Mouse (Mus musculus) CD8-positive naive resting alpha-beta T cell, adult 2 months (primary cell): ENCODE data around the gene Tmem127.
"Not testable (repeated sequence)": the region's sequence is repeated elsewhere in the genome, so short reads cannot be mapped to it uniquely, and the experiment has no call there.

ENCODE experiments used
- DNase-seq, 2 experiments: peaks; one replicate each; pipeline ENCODE4 v3.0.0; 2022; ENCODE audit warnings: low read depth in 2 of 2, low spot score in 2 of 2

Tmem127 gene

DNA sequence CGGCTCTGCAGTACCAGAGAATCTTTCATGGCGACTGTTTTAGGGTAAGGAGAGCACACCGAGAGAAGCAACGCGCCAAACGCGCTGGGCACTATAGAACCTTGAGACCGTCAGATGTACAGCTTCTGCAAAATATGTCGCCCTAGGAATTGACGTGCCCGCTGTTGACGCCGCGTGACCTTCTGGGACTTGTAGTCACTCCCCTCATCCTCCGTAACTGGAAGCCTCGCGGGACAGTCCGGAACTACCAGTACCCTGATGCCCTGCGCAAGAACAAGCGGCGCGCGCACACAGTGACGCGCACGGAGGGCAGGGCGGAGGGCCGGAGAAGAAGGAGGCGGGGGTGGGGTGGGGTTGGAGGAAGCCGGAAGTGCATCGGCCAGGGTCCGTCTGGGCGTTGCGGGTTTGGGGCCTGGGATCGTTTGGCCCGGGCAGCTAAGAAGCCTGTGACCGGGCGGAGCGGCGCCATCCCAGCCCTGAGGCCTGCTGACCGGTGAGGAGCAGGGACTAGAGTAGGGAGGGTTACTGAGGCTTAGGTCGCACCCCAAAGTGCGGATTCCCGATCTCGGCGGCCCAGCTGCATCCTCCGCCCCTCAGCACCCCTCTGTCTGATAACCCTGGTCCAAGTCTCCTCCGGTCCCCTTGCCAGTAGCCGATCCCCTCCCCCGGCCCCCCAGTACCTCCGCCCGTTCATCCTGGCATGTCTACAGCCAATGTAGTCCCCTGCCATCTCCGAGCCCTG is at the start of gene Tmem127, which contains the start of gene Ciao1:
Gene Tmem127 (plus strand): TSS at position 317 of the 742 bp plus-strand sequence.
Gene Ciao1 (minus strand): TSS at position 225 of the 742 bp plus-strand sequence.
- DNase-seq: peak; percentile 94

DNA sequence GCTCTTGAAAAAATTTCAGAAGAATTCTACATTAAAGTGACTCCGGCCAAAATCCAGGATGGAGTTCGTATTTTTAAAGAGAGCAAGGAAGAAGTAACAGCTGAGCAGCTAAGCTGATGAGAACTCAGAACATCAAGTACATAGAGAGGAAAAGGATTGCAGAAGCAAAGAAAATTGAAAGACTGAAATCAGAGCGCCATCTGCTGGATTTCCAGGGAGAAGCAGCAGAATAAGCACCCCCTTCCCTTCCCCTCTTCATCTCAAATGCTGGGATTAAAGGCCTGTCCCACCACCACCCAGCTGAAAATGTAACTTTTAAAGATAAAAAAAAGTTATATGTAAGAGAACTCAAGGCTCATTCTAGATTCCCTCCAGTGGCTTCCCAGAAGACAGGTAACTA is 42.8 kb upstream of the Tmem127 start:
- peak; percentile 48 to 65 for DNase-seq

DNA sequence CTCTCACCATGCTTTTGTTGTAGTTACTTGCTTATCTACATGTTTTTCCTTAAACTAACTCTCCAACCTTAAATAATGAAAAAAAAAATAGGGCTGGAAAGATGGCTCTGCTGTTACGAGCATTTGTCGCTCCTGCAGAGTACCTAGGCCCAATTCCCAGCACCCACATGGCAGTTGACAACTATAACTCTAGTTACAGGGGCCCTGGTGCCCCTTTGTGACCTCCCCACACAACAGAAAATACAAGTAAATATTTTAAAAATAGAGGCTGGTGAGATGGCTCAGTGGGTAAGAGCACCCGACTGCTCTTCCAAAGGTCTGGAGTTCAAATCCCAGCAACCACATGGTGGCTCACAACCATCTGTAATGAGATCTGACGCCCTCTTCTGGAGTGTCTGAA is 41.8 kb upstream of the Tmem127 start:
- DNase-seq: not testable (repeated sequence)

DNA sequence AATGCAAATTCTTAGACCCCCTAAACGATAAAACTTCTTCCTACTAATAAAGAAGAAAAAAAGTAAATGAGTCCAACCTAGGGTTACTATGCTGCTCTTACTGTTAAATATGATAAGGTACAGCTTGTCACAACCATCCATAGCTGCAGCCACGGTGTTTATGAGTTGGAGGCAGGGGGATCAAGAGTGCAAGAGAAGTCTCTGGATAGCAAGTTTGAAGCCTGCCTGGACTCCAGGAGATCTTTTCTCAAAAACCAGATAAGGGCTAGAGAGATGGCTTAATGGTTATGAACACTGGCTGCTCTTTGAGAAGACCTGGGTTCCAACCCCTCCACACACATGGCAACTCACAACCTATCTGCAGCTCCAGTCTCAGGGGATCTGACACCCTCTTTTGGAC is 40.8 kb upstream of the Tmem127 start:
- no peak for DNase-seq

DNA sequence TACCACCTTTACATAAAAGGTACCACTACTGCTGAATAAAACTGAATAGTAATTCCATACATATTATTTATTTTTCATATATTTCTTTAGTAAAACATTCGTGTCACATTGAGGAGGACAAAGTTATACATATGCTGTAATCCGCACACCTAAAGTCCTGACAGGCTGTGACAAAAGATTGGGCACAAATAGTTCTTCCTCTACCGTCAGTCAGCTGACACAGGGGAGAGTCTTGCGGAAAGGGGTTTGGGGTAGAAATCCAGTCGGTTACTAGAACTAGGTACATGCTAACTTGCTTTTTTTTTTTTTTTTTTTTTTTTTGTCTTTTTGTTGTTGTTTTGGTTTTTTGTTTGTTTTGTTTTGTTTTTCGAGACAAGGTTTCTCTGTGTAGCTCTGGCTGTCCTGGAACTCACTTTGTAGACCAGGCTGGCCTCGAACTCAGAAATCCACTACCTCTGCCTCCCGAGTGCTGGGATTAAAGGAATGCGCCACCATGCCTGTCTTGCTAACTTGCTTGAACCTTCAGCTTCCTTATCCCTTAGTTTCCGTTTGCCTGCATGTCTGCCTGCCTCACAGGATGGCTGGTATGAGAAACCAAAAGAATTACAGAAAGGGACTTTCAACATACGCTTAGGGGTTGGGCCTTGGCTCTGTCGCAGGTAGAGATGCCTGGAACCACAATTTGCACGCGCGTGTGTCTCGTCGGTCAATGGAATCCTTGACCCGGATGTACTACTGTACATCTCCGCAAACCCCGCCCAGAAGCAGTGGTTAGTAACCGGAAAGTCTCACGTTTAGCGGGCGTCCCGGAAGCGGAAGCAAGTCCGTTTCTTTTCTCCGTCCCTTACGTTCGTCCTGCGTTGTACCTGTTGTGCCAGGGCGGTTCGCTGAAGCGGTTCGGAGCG is 39.9 kb upstream of the Tmem127 start, which contains the start of the genes 1810024B03Rik and Snrnp200:
Gene 1810024B03Rik (minus strand): TSS at position 734 of the 905 bp plus-strand sequence.
Gene Snrnp200 (plus strand): TSS at position 840 of the 905 bp plus-strand sequence.
- DNase-seq: peak; percentile 92 to 95

DNA sequence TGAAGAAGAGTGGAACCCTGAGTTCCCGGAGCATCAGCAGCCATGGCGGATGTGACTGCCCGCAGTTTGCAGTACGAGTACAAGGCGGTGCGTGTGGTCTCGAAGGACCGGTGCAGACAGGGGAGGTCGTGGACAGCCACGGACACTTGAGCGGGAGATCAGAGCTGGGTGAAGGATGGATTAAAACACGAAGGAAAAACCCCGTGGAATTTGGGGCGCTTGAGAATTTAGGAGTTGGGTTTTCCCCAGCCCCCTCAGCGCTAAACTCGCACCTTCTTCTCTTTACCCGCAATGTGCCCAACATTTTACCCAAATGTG is 39.3 kb upstream of the Tmem127 start:
- DNase-seq: no peak

DNA sequence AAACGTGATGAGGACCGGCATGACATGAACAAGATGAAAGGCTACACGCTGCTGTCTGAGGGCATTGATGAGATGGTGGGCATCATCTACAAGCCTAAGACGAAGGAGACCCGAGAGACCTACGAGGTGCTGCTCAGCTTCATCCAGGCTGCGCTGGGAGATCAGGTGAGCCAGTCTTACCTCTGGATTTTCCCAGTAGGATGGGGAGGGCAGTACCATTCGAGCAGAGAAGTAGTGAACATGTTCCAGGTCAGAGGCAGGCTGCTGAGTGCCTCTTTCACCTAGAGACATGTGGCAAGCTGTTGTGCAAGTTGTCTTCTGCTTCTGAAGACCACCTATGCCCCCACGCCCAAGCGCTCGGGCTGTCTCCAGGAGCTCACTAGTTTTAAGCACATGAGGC is 37.0 kb upstream of the Tmem127 start:
- DNase-seq: no peak

DNA sequence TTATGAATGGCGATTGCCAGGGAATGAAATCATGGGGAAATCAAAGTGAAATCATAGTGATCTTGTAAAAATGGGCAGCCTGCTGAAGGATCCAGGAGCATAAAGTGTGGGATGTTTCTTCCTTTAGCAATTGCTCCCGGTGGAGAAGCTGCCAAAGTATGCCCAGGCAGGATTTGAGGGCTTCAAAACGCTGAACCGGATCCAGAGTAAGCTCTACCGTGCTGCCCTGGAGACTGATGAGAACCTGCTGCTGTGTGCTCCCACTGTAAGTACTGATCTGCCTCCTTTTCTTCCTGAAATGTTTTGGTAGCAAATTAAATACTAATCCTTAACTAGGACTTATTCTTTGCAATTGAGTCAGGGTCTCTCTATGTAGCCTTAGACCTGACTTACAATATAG is 30.0 kb upstream of the Tmem127 start:
- DNase-seq: no peak

DNA sequence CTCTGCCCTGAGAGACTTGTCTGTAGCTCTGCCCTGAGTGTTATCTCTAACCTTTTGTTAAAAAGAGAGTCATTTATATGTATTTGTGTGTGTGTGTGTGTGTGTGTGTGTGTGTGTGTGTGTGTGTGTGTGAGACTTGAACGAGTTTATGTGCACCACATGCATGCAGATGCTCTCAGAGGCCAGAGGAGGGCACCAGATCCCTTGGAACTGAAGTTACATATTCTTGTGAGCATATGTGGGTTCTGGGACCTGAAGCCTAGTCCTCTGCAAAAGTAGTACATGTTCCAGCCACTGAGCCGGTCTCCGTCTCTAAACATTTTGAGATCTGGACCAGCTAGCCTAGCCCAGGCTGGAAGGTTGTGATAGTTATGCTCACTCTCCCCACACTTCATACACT is 22.4 kb upstream of the Tmem127 start:
- no peak for DNase-seq

DNA sequence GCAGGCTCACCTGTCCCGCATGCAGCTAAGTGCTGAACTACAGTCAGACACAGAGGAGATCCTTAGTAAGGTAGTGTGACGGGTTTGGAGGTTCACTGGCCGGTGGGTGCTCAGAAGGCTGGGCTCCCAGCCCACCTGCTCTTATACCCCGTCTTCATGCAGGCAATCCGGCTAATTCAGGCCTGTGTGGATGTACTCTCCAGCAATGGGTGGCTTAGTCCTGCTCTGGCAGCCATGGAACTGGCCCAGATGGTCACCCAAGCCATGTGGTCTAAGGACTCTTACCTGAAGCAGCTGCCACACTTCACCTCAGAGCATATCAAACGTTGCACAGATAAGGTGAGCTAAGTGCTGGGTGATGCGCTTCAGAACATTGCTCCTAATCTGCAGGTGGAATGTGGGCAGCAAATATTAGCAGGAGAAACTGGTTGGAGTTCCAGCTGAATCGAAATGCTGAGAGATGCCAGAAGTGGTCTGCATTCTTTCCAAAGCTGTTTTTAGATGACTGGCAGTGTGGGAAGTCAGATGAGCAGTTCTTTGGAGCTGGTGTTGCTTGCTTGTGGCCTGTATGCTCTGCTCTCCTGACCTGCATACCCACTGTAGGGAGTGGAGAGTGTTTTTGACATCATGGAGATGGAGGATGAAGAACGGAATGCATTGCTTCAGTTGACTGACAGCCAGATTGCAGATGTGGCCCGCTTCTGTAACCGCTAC is 9.7 kb upstream of the Tmem127 start:
- DNase-seq: no peak

DNA sequence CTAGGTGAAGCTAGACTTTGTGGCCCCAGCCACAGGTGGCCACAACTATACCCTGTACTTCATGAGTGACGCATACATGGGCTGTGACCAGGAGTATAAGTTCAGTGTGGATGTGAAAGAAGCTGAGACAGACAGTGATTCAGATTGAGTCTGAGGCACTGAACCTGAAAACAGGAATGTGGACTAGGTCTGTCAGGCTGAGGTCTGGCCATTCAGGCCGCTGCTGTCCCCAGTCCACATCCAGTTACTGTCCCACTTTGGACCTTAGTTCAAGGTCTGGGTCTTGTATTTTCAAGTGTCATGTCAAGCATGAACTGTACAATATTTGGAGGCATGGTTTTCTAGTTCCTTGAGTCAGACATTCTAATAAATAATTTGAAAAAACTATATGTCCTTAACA is 7.6 kb upstream of the Tmem127 start:
- DNase-seq: no peak

DNA sequence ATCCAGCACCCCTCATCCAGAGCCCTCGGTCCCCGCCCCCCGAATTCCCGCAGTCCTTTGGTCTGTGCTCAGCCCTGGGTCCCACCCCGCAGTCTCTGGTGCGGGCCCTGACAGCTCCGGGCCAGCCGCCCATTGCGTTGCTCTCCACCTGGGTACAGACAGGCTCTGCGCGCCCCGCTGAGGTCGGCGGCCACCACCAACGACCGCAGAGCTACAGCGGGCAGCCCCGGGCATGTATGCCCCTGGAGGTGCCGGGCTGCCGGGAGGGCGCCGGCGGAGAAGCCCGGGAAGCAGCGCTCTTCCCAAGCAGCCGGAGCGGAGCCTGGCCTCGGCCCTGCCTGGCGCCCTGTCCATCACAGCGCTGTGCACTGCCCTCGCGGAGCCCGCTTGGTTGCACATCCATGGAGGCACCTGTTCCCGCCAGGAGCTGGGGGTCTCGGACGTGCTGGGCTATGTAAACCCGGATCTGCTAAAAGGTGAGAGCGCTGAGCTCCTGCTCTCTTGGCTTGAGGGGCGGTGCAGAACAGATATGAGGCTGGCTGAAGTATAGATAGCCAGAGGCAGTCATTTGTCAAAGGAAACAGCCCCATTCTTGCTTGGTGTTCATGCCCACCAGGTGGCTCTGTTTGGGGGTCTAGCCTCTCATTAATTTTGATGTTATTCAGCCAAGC is 761 bp downstream of the Tmem127 start:
- peak; percentile 24 to 41 for DNase-seq

DNA sequence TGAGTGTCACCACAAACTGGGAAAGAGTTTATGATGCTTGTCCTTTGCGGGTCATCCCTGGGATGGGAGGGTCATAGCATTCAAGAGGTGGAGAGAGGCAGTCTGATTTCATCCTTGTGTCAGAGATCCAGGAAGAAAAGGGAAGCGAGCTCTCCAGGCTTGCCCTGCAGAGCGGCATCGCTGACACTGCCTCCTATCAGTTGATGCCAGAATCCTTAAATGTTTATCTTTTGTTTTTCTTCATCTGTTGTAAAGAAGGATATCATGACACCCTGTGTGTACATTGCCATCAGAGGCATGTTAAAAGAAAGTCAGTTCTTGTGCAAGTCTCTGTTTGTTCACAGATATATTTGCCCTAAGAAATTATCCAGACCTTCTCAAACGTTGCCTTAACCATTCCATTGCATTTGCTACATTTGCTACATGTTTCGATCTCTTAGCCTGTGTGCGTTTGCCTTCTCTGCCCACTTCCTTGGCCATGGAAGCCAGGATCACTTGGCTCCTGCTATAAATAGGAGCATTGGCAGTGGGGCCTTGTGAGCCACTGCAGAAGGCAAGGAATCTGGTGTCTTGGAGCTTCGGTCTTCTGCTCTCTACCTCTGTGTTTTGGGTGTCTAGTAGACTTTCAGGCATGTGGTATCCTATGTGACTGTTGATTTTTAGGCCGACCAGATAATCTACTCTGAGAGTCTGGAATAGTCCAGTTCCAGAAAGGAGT is 2.7 kb downstream of the Tmem127 start:
- DNase-seq: no peak

DNA sequence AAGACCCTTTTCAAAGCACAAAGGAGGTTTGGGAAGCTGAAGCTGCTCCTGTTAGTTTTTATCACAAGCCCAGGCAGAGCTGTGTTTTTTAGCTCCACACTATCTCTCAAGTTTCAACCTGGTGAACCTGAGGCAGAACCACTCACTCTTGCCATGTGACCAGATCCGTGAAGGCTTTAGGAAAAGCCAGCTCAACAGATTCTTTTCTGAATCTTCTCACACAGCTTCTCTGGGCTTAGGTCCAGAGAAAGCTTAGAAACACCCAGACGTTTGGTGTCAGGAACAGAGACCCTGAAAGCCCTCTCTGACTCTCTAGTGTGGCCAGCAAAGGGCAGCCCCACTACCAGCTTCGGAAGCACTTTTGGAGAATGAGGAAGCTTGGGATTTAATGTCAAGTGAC is 3.7 kb downstream of the Tmem127 start:
- DNase-seq: no peak

DNA sequence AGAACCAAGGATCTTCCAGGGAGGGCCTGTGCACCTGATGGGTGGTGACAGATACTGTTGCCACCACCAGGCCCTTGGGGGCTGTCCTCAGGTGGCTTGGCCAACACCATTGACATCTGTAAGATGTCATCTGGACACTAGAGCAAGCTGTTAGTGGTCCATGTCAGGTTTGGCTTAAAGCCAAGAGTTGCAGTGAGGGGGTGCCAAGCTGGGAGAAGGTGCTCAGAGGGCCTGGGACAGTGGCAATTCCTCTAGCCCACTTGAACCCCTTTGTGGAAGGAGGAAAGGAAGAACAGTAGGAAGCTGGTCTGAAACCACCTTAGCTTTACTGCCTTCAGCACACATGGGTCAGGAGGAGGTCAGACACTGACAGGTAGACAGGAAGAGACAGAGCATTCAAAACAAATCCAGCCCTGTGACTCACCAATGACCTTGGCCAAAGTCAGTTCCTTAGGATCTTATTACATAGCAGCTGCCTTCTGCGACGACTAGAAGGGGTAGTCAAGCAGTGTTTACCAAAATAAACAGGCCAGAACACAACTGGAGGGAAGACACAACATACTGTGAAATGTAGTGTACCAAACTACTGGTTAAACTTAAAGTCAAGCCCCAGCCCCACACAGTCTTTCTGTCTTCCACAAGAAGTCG is 4.3 kb downstream of the Tmem127 start:
- DNase-seq: no peak

DNA sequence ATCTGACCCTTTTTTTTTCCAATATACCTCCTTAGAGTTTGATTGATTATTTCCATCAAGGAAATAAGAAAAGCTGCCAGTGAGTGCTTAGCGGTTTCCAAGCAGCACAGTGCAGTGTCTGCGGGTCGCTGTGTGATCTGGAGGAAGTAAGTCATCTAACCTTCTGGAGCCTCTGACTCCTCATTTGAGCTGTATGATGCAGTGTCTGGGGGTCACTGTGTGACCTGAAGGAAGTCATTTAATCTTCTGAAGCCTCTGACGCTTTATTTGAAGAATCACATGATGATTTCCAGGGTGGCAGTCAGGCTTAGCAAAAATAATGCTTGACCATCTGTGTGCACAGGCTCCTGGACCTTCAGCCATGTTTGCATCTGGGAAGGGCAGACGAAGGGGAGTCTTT is 5.1 kb downstream of the Tmem127 start:
- no peak for DNase-seq

DNA sequence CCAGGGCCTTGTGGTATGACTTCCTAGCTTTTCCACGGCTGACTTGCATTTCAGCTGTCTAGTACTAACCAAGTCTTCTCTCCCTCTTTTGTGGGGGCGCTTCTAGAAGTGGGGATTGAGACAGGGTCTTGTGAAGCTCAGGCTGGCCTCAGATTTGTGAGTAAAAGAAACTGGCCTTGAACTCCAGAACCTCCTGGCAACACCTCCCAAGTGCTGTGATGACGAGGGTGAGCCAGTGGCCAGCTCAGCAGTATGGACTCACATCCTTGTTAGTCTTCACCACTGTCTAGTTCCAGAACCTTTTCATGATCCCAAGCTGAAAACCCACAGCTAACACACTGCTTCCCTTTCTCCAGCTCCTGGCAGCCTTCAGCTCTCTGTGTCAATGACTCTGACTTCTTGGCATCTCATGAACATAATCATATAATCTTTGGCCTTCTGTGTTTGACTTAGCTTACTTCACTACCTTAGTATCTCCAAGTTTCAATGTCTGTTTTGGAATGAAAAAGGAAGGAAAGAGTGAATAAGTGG is 7.0 kb downstream of the Tmem127 start:
- DNase-seq: no peak

DNA sequence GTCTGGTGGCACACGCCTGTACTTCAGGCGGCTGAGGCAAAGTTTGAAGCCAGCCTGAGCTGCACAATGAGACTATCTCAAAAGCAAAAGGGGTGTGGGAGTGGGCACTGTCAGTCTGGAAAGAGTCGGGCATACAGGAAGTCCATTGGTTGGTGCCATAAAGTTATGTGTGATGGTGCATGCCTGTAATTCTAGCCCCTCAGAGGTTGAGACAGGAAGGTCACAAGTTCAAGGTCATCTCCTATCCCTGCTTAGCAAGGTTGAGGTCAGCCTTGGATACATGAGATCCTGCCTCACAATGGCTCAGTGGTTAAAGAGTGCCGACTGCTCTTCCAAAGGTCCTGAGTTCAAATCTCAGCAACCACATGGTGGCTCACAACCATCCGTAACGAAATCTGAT is 7.6 kb downstream of the Tmem127 start:
- DNase-seq: no peak

DNA sequence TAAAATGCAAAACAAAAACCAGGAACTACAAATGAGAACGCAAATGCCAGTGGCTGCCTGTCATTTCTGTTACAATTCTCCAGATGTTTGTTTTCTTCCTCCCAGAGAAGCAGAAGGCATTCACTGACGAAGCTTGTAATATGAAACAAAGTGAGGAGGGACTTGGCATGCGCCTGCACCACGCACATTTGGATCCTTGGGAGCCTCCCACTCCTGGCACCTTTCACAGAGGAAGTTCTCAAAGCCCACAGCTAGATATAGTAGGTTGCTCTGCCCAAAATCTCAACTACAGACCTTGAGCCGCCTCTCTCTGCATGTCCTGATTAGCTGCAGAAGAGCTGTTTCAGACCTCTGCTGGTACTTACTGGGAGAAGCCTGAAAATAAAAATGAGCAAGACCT is 11.6 kb downstream of the Tmem127 start:
- DNase-seq: no peak

DNA sequence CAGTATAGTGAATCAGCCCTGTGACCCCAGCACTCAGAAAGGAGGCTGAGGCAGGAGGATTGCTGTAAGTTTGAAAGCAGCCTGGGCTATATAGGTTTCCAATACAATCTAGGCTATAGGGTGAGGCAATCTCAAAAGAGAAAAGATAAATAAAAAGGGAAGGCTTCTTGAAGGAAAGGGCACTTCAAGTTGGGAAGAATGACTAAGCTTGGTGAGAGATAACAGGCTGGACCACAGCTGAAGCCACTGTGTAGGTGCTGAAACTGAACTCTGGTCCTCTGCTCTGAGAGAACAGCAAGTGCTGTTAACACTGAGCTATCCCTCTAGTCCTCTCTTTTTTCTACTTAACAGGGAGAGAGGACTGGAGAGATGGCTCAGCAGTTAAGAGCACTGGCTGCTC is 14.8 kb downstream of the Tmem127 start:
- DNase-seq: no peak
